Mouse (Mus musculus) adrenal gland, postnatal 36 days (tissue): Measurements from ENCODE around the gene 1700025F22Rik. TPM values are rescaled to one million over a fixed set of nuclear protein-coding genes. Genes with fewer than 3 reads are reported as not detected.
"Not testable (repeated sequence)": the region's sequence is repeated elsewhere in the genome, so short reads cannot be mapped to it uniquely, and the experiment has no call there.

Experiments used
- DNase-seq, 2 experiments: peaks; one replicate each; pipeline ENCODE4 v3.0.0; 2021; ENCODE audit warnings: mixed read lengths in 1 of 2
- long read RNA-seq, 2 experiments: library from polyadenylated mRNA; stranded (forward); transcript quantifications; one replicate each; pipeline ENCODE4 v2.0.0; 2021; ENCODE audit warnings: borderline sequencing depth in 2 of 2
- total RNA-seq, 2 experiments: library from RNA; stranded (reverse); gene quantifications; 2 replicates each; pipeline ENCODE4 v1.2.3; 2021

1700025F22Rik gene
- not detected for total RNA-seq
- long read RNA-seq, experiment 1, partial matches to known transcripts: 0 of 2 reads
- long read RNA-seq, experiment 1, other reads (novel, unspliced or antisense): 2 of 2 reads
- long read RNA-seq, experiment 2: 0 reads

DNA sequence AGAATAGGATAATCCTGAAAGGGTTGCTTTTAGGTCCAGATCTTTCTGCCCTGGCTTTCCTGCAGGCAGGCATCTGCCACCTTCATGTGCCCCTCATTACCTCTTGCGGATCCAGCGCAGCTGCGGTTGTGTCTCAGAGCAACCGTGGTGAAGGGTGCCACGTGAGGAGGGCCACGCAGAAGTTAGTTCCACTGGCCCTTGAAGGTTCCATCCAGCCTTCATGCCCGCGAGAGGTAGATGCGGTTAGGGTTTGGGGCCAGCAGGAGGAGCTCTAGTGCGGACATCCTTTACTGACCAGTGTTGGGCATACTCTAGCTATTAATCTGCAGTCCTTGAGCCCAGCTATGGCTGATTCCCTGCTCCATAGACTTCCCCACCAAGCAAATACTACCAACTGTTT is at the start of gene 1700025F22Rik:
1700025F22Rik (minus strand) TSS at position 149 of the 400 bp plus-strand sequence.
- DNase-seq: peak; percentile 8

- no peak for DNase-seq
Measured at GRCm38 (mm10) chr19:11196546-11196945, 31.4 kb upstream of the 1700025F22Rik start, which contains the start of gene Ms4a13. Gene Ms4a13, minus strand, starts transcription at chr19:11196737.

GRCm38 (mm10) chr19:11192552-11192951 is 27.4 kb upstream of the 1700025F22Rik start:
- no peak for DNase-seq

DNA sequence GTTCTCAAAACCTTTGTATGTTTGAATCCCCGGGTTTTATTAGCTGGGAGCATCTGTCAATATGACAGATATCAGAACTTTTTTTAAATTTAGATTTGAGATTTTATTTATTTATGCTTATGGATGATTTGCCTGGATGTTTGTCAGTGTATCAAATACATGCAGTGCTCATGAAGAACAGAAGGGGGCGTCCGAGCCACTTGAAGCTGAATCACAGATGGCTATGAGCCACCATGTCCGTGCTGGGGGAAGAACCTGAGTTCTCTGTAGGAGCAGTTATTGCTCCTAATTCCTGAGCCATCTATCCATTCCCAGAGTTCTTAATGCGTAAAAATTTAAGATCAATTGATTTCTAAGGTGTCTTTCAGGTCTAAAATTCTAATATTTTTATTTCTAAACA is 19.0 kb upstream of the 1700025F22Rik start:
- peak; percentile 18 to 34 for DNase-seq

DNA sequence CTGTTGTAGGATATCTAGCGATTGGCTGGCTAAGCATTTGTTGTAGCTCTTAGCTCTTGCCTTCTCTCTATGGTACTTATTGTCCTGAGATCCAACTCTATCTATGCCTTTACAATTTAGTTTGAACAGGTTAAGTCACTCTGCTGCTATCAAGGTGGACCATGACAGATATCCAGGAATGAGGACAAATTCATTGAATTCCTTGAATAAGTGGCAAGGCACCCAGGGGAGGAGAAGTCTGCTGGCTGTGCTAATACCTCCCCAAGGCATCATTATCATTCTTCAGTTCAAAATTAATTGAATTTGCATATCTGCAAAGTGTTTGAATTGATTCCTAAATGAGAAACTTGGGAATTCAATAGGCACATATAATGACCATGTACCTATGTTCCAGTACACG is 12.3 kb upstream of the 1700025F22Rik start:
- DNase-seq: no peak

- DNase-seq: not testable (repeated sequence)
Measured at GRCm38 (mm10) chr19:11157890-11158289, 7.2 kb downstream of the 1700025F22Rik start.

DNA sequence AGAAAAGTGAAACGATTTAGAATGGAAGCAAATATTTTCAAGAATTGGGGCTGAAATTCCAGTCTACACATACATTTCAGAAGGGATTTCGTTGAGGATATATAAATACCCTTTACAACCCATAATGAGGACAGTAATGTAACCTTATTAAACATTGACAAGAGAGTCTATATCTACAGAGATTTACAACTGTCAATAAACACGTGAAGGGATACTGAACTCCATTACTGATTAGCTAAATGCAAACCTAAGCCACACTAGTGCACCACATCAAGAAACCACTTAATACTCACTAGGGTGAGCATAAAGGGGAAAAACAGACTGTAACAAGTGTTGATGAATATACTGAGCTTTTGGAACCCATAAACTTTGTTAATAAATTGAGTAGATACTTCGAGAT is 29.8 kb downstream of the 1700025F22Rik start:
- no peak for DNase-seq

DNA sequence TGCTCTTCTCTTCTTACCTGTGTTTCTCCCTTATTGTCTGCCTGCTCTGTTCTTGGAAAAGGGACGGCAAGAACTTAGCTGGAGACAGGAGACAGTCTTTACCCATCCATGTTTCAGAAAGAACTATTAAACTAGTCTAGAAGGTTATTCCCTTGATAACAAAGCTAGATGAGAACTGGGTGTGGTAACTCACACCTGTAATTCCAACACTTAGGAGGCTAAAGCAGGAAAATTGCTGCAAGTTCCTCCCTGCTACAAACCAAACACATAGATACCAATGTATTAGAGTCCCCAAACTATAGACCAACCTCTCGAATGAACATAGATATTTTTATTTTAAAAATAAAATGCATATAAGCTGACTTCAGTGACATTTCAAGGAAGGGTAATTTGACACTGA is 30.3 kb downstream of the 1700025F22Rik start:
- no peak for DNase-seq

DNA sequence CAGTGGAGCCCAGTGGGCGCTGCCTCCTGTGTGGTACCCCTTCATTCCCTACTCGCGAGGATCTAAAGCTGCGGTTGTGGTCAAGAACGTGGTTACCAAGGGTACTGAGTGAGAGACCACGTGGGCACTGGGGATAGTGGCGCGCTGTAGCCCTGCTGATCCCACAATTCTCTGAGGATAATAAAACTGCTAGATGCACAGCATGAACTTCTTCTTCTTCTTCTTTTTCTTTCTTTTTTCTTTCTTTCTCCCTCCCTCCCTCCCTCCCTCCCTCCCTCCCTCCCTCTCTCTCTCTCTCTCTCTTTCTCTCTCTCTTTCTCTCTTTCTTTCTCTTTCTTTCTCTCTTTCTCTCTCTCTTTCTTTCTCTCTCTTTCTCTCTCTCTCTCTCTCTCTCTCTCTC is 34.3 kb downstream of the 1700025F22Rik start, which contains the start of gene 1700017D01Rik:
1700017D01Rik (minus strand) TSS at position 101 of the 400 bp plus-strand sequence.
- not testable (repeated sequence) for DNase-seq

DNA sequence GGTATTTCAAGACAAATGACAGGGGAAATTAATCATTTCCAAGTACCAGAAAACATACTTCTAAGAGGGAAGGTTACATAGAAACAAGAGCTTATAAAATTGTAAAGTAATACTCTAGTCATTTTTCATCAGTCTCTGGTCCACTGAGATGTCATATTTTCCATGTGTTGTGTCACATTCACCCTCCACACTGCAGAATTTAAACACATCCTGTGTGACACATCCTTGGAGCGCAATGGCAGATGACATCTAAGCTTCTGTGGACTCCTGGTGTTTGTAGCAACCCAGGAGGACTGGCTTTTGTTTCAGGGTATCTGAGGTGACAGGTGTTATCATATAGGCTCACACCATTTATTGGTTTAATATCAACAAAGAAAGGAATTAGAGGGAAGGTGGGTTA is 35.4 kb downstream of the 1700025F22Rik start:
- DNase-seq: no peak

DNA sequence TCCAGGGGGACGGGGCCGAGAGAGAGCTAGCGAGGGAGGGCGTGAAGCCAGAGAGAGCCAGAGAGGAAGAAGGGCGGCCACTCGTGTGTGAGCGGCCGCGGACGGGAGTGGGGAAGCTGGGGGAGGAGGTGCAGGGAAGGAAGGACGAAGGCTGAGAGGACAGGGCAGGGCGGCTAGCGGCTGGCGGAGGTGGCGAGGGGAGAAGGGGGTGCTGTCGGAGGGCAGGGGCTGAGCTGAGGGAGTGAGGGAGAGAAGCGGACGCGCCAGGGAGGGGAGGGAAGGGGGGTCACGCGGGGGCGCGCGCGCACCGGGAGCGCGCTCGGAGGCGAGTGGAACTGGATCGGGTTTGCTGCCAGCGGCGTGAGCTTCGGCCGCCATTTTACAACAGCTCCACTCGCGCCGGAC is 44.1 kb downstream of the 1700025F22Rik start:
- peak; percentile 15 to 17 for DNase-seq

DNA sequence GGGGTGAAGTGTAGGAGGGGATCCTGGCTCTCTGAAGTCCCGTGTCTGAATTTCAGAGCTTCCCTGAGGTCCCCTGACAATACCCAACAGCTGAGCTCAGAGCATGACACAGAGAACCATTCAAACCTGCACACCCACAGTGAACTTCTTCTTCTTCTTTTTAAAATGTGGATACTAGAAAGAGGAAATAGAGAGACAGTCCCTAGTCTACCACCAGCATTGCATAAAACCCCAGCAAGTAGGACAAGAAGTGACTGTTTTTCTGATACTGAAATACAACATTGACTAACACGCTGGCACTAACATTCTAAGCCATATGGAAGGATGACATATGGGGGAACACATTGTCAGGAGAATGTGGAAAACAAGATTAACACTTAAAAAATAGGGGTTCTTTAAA is 45.8 kb downstream of the 1700025F22Rik start:
- DNase-seq: no peak

GRCm38 (mm10) chr19:11107746-11108145 is 57.4 kb downstream of the 1700025F22Rik start:
- DNase-seq: peak; percentile 9 to 14

GRCm38 (mm10) chr19:11101880-11102279 is 63.2 kb downstream of the 1700025F22Rik start:
- no peak for DNase-seq

DNA sequence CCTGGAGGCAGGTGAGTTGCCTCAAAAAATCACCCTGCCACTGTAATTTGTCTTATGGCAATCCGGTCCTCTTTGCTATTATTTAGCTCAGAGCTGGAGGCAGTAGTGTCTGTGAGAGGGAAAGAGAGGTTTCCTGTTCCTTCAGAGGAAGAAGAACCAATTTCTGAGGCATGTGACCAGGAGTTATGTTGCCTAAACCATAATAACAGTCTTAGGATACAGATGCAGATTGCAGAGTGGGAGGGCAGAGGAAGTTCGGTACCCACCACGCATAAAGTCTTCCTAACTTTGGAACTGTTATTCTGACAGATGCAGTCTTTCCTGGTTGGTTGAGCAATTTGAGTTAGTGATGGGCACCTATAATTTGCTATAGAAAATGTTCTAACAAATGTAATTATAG is 66.7 kb downstream of the 1700025F22Rik start:
- no peak for DNase-seq

DNA sequence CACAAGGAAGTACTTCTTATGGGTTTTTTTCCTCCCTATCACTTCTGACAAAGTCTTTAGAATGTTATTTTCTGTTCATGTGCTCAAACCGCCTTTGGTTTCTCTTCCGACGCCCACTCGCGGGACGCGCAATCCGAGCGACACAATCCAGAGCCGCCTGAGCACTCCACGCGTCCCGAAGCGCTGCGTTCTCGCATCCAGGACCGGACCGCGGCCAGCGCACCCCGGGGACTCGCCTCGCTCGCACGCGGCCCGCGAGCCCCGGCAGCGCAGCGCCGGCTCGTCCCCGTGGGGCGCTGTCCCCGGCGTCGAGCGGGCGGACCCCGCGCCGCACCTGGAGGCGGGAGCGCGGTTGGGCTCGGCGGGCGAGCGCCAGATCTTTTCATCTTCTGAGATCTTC is 73.0 kb downstream of the 1700025F22Rik start:
- DNase-seq: not testable (repeated sequence)

Other genes starting within 250 kb of the 1700025F22Rik start
- not detected for gene Zp1, start 244.7 kb downstream of the 1700025F22Rik start, total RNA-seq
- gene Ptgdr2, start 228.2 kb downstream of the 1700025F22Rik start, total RNA-seq: not detected
- gene Ccdc86, start 216.1 kb downstream of the 1700025F22Rik start, total RNA-seq: 10 to 100 TPM; 16.8 to 18.4 TPM
- 10 to 100 TPM in 1 of 2 experiments, under 1 TPM in 1; 0.73 to 23.5 TPM for gene Ms4a10, start 190.7 kb downstream of the 1700025F22Rik start, total RNA-seq
- gene Ms4a15, start 172.1 kb downstream of the 1700025F22Rik start, total RNA-seq: not detected
- gene Ms4a18, start 147.3 kb downstream of the 1700025F22Rik start, total RNA-seq: not detected
- 1 to 10 TPM; 1.4 to 3.9 TPM for gene Ms4a8a, start 84.2 kb downstream of the 1700025F22Rik start, total RNA-seq
- gene 1700017D01Rik, start 34.4 kb downstream of the 1700025F22Rik start, total RNA-seq: not detected
- gene Ms4a13, start 31.4 kb upstream of the 1700025F22Rik start, total RNA-seq: not detected
- not detected for gene Ms4a12, start 67.1 kb upstream of the 1700025F22Rik start, total RNA-seq
- under 1 TPM; 0.10 to 0.20 TPM for gene Ms4a1, start 100.9 kb upstream of the 1700025F22Rik start, total RNA-seq
- gene Ms4a5, start 118.6 kb upstream of the 1700025F22Rik start, total RNA-seq: not detected
- gene Ms4a14, start 149.1 kb upstream of the 1700025F22Rik start, total RNA-seq: under 1 TPM in 1 of 2 experiments, not detected in 1; 0.10 TPM
- 1 to 10 TPM in 1 of 2 experiments, under 1 TPM in 1; 0.79 to 2.9 TPM for gene Ms4a7, start 170.8 kb upstream of the 1700025F22Rik start, total RNA-seq
- gene Ms4a4a, start 210.2 kb upstream of the 1700025F22Rik start, total RNA-seq: 1 to 10 TPM; 4.4 to 9.7 TPM
- gene Ms4a4c, start 239.4 kb upstream of the 1700025F22Rik start, total RNA-seq: under 1 TPM; 0.72 to 0.73 TPM